Mouse (Mus musculus) MEL (cell line): ENCODE data around the gene Tspoap1.

Experiments
- CHD1 ChIP-seq: IDR thresholded peaks from 2 replicates; pipeline ENCODE4 v1.6.1; 2012; ENCODE audit warnings: low read depth, mild to moderate bottlenecking, inconsistent platforms, low read length, improper control_type of control experiment
- CTCF ChIP-seq, 3 experiments: IDR thresholded peaks in 2 of 3; conservative IDR thresholded peaks in 1 of 3; 2 replicates each; pipeline ENCODE4 v1.5.1; 2011 to 2012; ENCODE audit warnings: low read length in 3 of 3, low read depth in 2 of 3, mild to moderate bottlenecking in 2 of 3, improper control_type of control experiment in 1 of 3, inconsistent platforms in 1 of 3, mixed read lengths in 1 of 3, moderate library complexity in 1 of 3; ENCODE audit not compliant: control insufficient read depth in 1 of 3, insufficient read depth in 1 of 3, poor library complexity in 1 of 3, severe bottlenecking in 1 of 3
- SMC3 ChIP-seq: IDR thresholded peaks from 2 replicates; pipeline ENCODE4 v1.6.1; 2011; ENCODE audit warnings: low read depth, low read length, improper control_type of control experiment
- TCF12 ChIP-seq: IDR thresholded peaks from 2 replicates; pipeline ENCODE4 v1.6.1; 2014; ENCODE audit warnings: low read depth, mild to moderate bottlenecking, inconsistent platforms, low read length, improper control_type of control experiment, moderate library complexity
- USF1 ChIP-seq: IDR thresholded peaks from 2 replicates; pipeline ENCODE4 v1.6.1; 2014; ENCODE audit warnings: low read depth, mild to moderate bottlenecking, inconsistent platforms, low read length, improper control_type of control experiment, moderate library complexity
- USF2 ChIP-seq, 2 experiments: IDR thresholded peaks; 2 replicates each; pipeline ENCODE4 v1.6.1; 2011 to 2012; ENCODE audit warnings: improper control_type of control experiment in 2 of 2, low read length in 2 of 2, borderline replicate concordance in 1 of 2, inconsistent platforms in 1 of 2, low read depth in 1 of 2, mild to moderate bottlenecking in 1 of 2; ENCODE audit not compliant: insufficient read depth in 1 of 2

- TF ChIP-seq TCF12 (no peak), CTCF (IDR thresholded peaks at IDR 0.05 in 2 of 3, conservative IDR thresholded peaks at IDR 0.05 in 1 of 3; ENCODE audit: control insufficient read depth in 1 of 3, insufficient read depth in 1 of 3, low read depth in 2 of 3, low read length in 3 of 3, poor library complexity in 1 of 3, severe bottlenecking in 1 of 3) (no peak), SMC3 (no peak), USF1 (no peak), CHD1 (no peak), USF2 (IDR thresholded peaks at IDR 0.05; ENCODE audit: borderline replicate concordance in 1 of 2, insufficient read depth in 1 of 2, low read depth in 1 of 2, low read length in 2 of 2) (no peak)
These were observed 12.6 kb upstream of the Tspoap1 start for GRCm38 (mm10) chr11:87747716-87748115.
